Mouse (Mus musculus) cerebellum, postnatal 4 days (tissue): ENCODE results near the gene Mcm5.

Experiments
- DNase-seq, 2 experiments: peaks; one replicate each; pipeline ENCODE4 v3.0.0; 2022; ENCODE audit warnings: low spot score in 2 of 2, mixed read lengths in 1 of 2

The Mcm5 gene

DNA sequence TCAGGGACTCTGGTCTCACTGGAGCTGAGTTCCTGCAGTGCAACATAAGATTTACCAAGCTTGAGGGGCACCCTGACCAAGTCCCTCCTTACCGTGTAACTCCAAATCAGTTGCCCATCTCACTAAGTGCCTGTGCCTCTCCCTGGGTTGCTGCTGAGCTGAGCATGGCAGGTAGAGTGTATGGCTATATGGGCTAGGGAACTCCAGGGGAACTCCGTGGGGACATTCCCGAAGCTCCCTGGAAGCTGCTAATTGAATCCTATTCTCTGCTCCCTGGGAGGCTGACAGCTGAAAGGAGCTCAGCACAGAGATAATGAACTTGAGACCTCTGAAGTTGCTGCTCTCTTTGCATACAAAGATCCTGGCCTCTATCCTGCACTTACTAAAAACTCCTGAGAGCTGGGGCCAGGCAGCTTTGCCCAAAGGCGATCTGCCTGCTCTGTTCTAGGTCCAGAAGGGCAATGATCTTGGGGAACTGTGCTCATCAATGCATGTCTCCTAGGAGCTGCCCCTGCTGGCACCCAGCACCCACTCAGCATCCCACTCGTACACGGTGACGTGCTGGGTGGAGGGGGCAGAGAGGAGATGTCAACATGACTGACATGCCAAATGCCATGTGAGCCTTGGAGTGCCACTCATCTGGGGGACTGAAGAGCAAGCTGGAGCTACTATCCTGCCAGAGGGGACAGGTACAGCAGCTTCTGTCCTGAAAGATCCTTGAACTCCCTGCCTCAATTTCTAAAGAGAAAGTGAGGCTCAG, 48.3 kb downstream of the Mcm5 start:
- no peak for DNase-seq

DNA sequence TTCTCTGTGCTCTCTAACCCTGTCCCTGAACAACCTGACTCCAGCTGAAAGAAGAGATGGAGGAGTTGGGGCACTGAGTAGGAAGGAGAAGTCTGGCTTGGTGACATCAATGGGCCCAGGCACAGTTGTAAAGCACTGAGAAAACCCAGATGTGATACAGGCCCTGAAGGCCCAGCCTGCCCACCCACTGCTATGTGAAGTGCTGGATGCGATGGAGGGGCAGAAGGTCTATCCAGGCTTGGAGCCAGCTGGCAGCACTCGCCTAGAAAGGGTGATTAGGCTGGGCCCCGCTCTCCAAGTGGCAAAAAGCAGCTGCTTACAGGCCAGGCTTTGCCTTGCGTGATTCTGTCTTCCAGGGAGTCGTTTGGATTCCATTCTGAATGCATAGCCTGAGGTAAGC, 60.0 kb downstream of the Mcm5 start:
- peak; percentile 25 to 75 for DNase-seq

DNA sequence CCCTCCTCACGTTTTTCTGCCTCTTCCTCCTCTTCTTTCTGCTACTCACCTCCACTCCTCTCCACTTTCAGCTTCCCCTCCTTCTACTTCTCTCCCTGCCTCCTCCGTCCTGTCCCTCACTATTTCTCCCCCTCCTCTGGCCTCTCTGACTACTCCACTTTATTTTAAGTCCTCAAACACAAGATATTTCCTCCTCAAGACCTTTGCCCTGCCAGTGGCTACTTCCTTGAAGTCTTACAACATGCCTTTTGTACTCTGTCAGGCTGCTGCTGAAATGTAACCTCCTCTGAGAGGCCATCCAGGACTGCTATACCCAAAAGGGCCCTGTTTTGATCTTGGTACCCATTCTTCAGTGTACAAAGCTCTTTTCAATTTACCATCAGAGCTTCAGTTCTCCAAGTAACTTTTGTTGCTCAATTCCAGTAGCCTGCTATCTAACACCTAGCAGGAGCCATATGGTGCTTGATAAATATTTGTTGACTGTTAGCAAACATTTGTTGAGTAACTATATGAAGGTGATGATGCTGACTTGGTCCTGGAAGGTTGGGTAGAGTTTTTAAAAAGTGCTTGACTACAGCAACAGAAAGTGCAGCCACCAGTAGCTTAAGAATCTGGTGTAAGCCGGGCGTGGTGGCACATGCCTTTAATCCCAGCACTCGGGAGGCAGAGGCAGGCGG, 62.8 kb downstream of the Mcm5 start:
- DNase-seq: no peak
